Mouse (Mus musculus) hindbrain, embryonic 13.5 days (tissue): ENCODE results near the gene Ankrd44. TPM values are rescaled to one million over a fixed set of nuclear protein-coding genes. Genes with fewer than 3 reads are reported as not detected.

Source experiments
- ATAC-seq: fragments of 200-750 bp; cut with Nextera tagmentation; 2 replicates; pipeline ENCODE4 v1.8.0; 2017; ENCODE audit warnings: moderate TSS enrichment; ENCODE audit not compliant: low FRiP score
- H3K27ac ChIP-seq: fragments of 300-500 bp; sonication (generic); 2 replicates; pipeline ENCODE4 v1.5.1; 2015; ENCODE audit warnings: inconsistent platforms, mild to moderate bottlenecking, moderate library complexity
- H3K27me3 ChIP-seq: fragments of 300-500 bp; sonication (generic); 2 replicates; pipeline ENCODE4 v1.6.1; 2015; ENCODE audit warnings: mild to moderate bottlenecking, inconsistent platforms
- H3K36me3 ChIP-seq: fragments of 300-500 bp; sonication (generic); 2 replicates; pipeline ENCODE4 v1.6.1; 2015; ENCODE audit warnings: mild to moderate bottlenecking, inconsistent platforms
- H3K4me1 ChIP-seq: fragments of 300-500 bp; sonication (generic); replicated peaks from 2 replicates; pipeline ENCODE4 v1.6.1; 2015; ENCODE audit warnings: inconsistent platforms
- H3K4me2 ChIP-seq: fragments of 300-500 bp; sonication (generic); 2 replicates; pipeline ENCODE4 v1.6.1; 2015; ENCODE audit warnings: inconsistent platforms, mild to moderate bottlenecking, moderate library complexity
- H3K4me3 ChIP-seq: fragments of 300-500 bp; sonication (generic); 2 replicates; pipeline ENCODE4 v1.5.1; 2015; ENCODE audit warnings: mild to moderate bottlenecking, inconsistent platforms
- H3K9ac ChIP-seq: fragments of 300-500 bp; sonication (generic); 2 replicates; pipeline ENCODE4 v1.6.1; 2015; ENCODE audit warnings: mild to moderate bottlenecking, inconsistent platforms
- H3K9me3 ChIP-seq: fragments of 300-500 bp; sonication (generic); 2 replicates; pipeline ENCODE4 v1.6.1; 2016; ENCODE audit warnings: inconsistent platforms
- WGBS: fragments of 180-500 bp; shearing (Covaris S2); methylation state at CpG from one replicate; pipeline ENCODE4 v1.1.7; 2015; 5-methylcytosine and 5-hydroxymethylcytosine counted together
- polyA plus RNA-seq: library from polyadenylated mRNA; unstranded; fragments of >200 nt; fragmentation: Nextera tagmentation; extraction: Ambion mirVana; gene quantifications from 2 replicates; pipeline ENCODE4 v1.2.1, GENCODE M21; 2015

Gene Ankrd44
- polyA plus RNA-seq, 1 experiment from 2014 or later, result 20.9 TPM

DNA sequence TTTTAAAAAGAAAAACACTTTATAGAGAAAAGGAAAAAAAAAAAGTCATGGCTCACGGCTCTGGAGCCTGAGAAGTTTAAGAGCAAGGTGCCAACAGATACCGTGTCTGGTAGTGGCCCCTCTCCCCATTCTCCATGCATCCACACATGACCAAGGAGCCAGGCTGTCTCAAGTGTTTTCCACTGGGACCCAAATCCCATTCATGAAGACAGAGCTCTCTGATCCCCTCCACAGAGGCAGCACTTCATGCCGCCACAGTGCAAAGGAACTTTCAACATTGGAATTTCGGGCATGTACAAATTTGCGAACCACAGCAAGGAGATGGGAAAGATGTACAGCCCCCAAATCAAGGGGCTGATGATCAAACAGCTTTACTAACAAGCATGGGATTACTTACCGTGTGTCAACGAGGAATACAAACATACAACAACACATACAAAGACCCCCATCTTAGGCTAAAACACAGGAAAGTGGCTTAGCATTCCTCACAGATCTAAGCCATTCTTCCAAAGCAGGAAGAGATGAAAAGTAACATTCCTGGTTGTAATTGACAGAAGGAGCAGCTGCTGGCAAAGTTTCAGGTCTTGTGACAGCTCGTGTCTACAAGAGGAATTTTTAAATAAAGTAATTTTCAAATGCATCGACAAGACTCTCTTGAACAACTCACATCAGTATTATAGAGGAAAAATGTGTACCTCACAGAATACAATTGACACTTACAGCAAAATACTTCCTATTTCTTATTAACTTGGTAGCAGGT lies 53.1 kb downstream of the Ankrd44 start:
- no peak overlapping the region for H3K4me3 ChIP-seq
- H3K9ac ChIP-seq, result no peak overlapping the region
- ATAC-seq, result no peak
- no peaks in the 10 kb centered on the region for H3K27me3 ChIP-seq
- H3K9me3 ChIP-seq, result no peaks in the 10 kb centered on the region
- WGBS, result 79% methylated on average over 9 of the region's 9 CpGs
- no peaks in the 10 kb centered on the region for H3K36me3 ChIP-seq
- H3K4me2 ChIP-seq, result no peak overlapping the region
- H3K4me1 ChIP-seq, result peaks cover 9% of the 10 kb centered on the region
- no peak overlapping the region for H3K27ac ChIP-seq

DNA sequence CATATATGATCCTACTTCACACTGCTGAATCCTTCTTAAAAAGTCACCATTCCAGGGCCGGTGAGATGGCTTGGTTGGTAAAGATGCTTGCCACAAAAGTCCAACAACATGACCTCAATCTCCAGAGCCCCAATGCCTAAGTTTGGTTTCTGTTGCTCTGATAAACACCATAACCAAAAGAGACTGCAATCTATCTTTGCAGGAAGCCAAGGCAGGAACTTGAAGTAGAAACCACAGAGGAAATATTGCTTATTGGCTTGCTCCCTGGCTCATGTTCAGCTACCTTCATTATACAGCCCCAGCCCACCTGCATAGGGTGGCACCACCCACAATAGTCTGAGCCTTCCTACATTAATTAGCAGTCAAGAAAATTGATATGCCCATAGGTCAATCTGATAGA lies 54.9 kb downstream of the Ankrd44 start:
- Histone ChIP-seq H3K4me3 (no peak overlapping the region), H3K9ac (no peak overlapping the region), H3K9me3 (no peaks in the 10 kb centered on the region), H3K27ac (no peak overlapping the region), H3K4me2 (no peak overlapping the region), H3K36me3 (no peaks in the 10 kb centered on the region), H3K4me1 (peaks cover 19% of the 10 kb centered on the region), H3K27me3 (no peaks in the 10 kb centered on the region)
- no peak for ATAC-seq
- 95% methylated on average over 1 of the region's 1 CpGs for WGBS

DNA sequence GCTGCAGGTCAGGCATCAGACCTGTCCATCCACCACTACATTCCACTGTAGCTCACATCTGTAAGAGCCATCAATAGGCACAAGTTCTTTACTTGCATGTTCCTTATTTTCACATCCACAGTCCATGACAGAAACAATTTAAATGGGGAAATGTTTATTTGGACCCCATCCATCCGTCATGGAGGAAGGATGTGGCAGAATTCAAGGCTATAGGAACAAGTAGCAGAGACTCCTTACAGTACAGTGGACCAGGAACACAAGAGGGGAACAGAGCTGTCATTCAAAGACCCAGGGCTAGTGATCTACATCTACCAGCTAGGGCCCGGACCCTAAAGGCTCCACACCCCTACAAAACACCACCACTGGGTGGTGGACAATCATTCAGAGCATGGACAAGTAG lies 55.6 kb downstream of the Ankrd44 start:
- H3K4me1 ChIP-seq, result peaks cover 19% of the 10 kb centered on the region
- H3K9ac ChIP-seq, result no peak overlapping the region
- H3K27ac ChIP-seq, result no peak overlapping the region
- H3K9me3 ChIP-seq, result no peaks in the 10 kb centered on the region
- no peaks in the 10 kb centered on the region for H3K36me3 ChIP-seq
- no peak overlapping the region for H3K4me2 ChIP-seq
- no peak overlapping the region for H3K4me3 ChIP-seq
- ATAC-seq, result no peak
- 97% methylated on average over 2 of the region's 2 CpGs for WGBS
- no peaks in the 10 kb centered on the region for H3K27me3 ChIP-seq

DNA sequence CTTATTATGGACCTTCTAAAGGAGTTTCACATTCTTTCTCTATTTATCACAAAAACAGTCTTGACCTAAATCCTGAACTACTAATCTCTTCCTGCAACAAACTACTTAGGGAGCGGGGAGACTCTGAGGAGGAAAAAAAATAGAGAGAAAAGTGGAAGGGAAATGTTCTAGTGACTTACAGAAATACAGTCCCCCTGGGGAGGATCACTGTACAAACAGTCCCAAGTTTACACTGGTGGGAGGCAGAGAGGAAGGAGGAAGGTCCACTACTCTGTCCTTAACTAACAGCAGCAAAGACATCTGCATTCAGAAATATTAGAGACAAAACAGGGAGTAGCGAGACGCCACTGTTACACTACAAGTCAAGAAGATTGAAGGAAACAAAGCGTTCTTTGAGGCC lies 59.0 kb downstream of the Ankrd44 start:
- 51% methylated on average over 4 of the region's 4 CpGs for WGBS
- Histone ChIP-seq H3K4me1 (peaks cover 23% of the 10 kb centered on the region), H3K9ac (no peak overlapping the region), H3K9me3 (no peaks in the 10 kb centered on the region), H3K27ac (peak overlapping the region; percentile 55), H3K27me3 (no peaks in the 10 kb centered on the region), H3K4me2 (no peak overlapping the region), H3K36me3 (no peaks in the 10 kb centered on the region), H3K4me3 (no peak overlapping the region)
- ATAC-seq, result no peak

DNA sequence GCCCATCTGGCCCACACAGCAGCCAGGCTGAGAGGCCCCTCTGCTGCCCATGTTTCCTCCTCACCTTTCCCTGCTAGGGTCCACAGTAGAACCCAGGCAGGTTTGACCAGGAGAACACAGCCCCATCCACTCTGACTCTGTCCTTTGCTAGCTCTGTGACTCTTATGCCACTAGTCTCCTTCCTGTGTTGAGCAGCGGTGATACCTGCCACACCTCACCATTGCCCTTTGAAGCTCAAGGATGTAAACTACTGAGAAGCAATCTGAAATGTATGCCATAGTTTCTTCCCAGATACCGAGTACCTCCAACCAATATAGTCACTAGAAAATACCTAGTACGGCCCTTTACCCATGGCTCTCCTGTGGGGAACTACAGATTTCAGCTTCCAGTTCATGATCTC lies 60.1 kb downstream of the Ankrd44 start:
- no peak for ATAC-seq
- Histone ChIP-seq H3K4me1 (peaks cover 32% of the 10 kb centered on the region), H3K4me2 (no peak overlapping the region), H3K9ac (no peak overlapping the region), H3K9me3 (no peaks in the 10 kb centered on the region), H3K4me3 (no peak overlapping the region), H3K27ac (no peak overlapping the region), H3K27me3 (no peaks in the 10 kb centered on the region), H3K36me3 (no peaks in the 10 kb centered on the region)
- WGBS, result 82% methylated on average over 3 of the region's 3 CpGs

DNA sequence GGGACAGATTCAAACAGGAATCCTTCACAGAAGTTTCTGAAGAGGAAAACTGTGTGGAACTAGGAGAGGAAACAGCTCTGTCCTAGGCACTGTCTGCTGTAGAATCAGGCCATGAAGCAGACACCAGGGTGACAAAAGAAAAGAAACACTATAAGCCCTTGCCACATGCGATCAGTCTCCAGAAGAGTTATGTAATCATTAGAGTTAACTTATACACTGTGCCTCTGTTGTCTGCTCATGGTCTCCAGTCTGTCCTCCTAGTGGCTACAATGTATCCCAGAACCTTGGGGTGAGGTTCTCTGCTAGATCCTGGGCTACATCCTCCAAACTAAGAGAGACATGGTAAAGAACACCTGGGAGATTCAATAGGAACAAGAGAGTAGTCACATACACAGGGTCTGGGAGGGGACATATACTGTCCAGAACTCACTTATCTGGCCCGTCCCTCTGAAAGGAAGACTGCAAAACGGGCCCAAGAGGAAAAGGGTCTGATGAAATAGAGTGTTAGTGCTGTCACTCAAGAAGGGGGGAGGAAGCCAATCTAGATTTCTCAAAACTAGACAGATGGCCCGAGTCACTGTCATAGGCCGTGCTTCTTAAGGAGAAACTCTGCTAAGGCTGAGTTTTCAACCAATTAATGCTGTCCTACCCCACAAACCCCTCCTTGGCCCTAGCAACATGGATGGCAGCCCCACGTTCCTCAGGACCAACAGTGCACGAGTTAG lies 61.1 kb downstream of the Ankrd44 start:
- Histone ChIP-seq H3K4me2 (no peak overlapping the region), H3K4me3 (no peak overlapping the region), H3K9me3 (no peaks in the 10 kb centered on the region), H3K4me1 (peaks cover 40% of the 10 kb centered on the region), H3K27ac (no peak overlapping the region), H3K36me3 (no peaks in the 10 kb centered on the region), H3K9ac (no peak overlapping the region), H3K27me3 (no peaks in the 10 kb centered on the region)
- no peak for ATAC-seq
- WGBS, result 87% methylated on average over 7 of the region's 7 CpGs

DNA sequence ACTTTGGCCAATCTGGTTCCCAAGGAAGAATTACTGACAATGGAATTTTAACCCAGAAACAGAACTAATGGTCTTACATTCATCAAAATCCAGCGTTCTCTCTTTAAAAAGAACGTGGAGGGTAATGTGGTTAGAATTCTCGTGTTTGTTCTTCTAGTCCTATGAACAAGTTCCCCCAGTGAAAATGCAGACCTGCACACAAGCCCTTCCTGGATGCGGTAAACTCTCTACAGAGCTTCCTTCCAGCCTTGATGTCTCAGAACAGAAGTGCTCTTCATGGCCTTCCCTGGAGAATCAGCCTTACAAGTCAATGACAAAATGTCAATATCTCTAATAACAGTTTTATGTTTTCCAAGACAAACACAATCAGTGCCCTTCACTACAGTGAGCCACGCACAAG lies 65.8 kb downstream of the Ankrd44 start:
- no peak for ATAC-seq
- Histone ChIP-seq H3K27me3 (no peaks in the 10 kb centered on the region), H3K9ac (no peak overlapping the region), H3K27ac (no peak overlapping the region), H3K9me3 (no peaks in the 10 kb centered on the region), H3K4me1 (peaks cover 22% of the 10 kb centered on the region), H3K36me3 (no peaks in the 10 kb centered on the region), H3K4me2 (no peak overlapping the region), H3K4me3 (no peak overlapping the region)
- WGBS, result 81% methylated on average over 5 of the region's 5 CpGs

DNA sequence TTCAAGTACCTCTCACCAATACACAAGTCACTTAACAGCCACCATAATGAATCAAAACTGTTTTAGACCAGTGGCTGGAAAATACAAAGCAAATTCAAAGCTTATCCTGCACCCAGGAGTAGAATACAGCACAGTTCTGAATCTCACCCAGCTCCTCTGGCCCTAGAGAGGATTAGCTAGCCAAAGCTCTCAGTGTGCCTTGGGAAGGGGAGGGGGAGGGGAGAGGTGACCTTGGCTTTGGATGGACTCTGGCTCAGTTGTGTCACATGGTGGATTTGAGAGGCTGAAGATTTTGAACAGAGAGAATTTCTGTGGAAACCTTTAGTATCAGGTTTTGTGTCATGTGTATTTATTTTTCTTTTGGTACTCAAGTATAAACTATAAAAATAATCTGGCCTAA lies 66.3 kb downstream of the Ankrd44 start:
- Histone ChIP-seq H3K4me2 (no peak overlapping the region), H3K4me3 (no peak overlapping the region), H3K36me3 (no peaks in the 10 kb centered on the region), H3K27ac (no peak overlapping the region), H3K4me1 (peaks cover 22% of the 10 kb centered on the region), H3K9me3 (no peaks in the 10 kb centered on the region), H3K9ac (no peak overlapping the region), H3K27me3 (no peaks in the 10 kb centered on the region)
- no peak for ATAC-seq

DNA sequence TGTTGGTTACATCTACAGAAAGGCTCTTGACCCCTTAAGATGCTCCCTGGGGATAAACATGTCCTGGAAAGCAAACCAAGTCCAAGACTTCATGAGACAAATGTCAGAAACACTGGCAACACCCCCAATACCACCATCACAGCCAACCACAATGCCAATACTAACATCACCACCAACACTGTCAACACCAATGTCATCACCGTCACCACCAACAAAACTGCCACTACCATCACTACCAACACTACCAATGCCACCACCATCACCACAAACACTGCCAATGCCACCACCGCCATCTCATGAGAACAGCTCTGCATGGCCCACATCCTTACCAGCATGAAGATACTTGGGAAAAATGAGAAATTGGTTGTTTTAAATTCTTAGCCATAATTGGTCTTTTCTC lies 67.3 kb downstream of the Ankrd44 start:
- no peaks in the 10 kb centered on the region for H3K27me3 ChIP-seq
- H3K36me3 ChIP-seq, result no peaks in the 10 kb centered on the region
- H3K27ac ChIP-seq, result no peak overlapping the region
- H3K4me1 ChIP-seq, result peaks cover 31% of the 10 kb centered on the region
- no peaks in the 10 kb centered on the region for H3K9me3 ChIP-seq
- H3K4me2 ChIP-seq, result no peak overlapping the region
- 100% methylated on average over 2 of the region's 2 CpGs for WGBS
- no peak overlapping the region for H3K9ac ChIP-seq
- no peak overlapping the region for H3K4me3 ChIP-seq
- ATAC-seq, result no peak

DNA sequence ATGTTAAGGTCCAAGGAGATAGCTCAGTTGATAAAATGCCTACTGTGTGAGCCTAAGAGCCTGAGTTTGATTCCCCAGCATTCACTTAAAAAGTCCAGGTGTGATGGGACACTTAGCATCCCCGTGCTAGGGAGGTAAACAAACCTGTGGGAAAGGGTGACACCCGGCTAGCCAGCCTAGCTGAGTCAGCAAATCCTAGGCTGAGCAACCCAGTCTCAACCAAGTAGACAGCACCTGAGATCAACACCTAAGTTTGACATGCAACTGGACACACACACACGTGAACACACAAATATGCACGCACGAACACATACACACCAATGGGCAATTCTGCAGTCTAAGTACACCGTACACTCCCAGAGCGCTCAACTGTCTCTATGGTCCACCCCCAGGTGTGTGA lies 69.7 kb downstream of the Ankrd44 start:
- no peak for ATAC-seq
- 94% methylated on average over 7 of the region's 7 CpGs for WGBS
- H3K9me3 ChIP-seq, result no peaks in the 10 kb centered on the region
- H3K4me1 ChIP-seq, result peaks cover 29% of the 10 kb centered on the region
- no peak overlapping the region for H3K4me3 ChIP-seq
- no peaks in the 10 kb centered on the region for H3K36me3 ChIP-seq
- no peak overlapping the region for H3K4me2 ChIP-seq
- H3K27ac ChIP-seq, result no peak overlapping the region
- H3K9ac ChIP-seq, result no peak overlapping the region
- no peaks in the 10 kb centered on the region for H3K27me3 ChIP-seq

DNA sequence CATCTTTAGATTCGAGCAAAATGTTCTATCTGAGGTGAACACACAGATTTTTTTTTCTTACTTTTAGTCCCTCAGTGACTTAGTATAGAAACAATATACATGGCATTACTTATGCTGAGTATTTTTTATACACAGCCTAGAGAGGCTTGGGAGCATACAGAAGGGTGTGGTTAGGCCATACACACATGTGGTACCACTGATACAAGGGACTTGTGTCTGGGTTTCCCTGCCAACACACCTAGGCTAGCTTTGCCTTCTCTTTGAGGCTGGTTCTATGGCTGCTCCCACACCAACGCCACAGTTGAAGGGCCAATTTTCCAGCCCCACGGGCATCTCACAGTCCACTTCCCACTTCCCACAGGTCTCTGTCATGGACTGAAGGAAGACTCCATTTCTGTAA lies 70.2 kb downstream of the Ankrd44 start:
- Histone ChIP-seq H3K4me1 (peaks cover 25% of the 10 kb centered on the region), H3K36me3 (no peaks in the 10 kb centered on the region), H3K27me3 (no peaks in the 10 kb centered on the region), H3K4me3 (no peak overlapping the region), H3K9ac (no peak overlapping the region), H3K9me3 (no peaks in the 10 kb centered on the region), H3K4me2 (no peak overlapping the region), H3K27ac (no peak overlapping the region)
- ATAC-seq, result no peak
- 81% methylated on average over 3 of the region's 3 CpGs for WGBS

DNA sequence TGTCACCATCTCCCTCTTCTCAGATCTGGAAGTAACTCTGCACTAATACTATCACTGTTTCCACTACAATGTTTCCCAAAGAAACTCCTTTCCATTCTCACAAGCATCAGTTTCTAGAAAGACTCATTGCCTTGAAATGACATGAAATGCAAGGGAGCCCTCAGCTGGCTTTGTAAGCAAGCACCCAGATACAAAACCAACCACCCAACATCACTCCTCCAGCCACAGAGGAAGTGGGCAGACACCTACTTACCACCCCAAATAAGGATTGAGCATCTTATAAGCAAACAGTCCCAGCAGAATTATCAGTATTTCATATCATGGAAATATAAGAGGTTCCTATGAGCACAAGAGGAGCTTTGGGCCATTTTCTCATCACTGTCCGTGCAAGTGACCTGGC lies 71.8 kb downstream of the Ankrd44 start:
- H3K27ac ChIP-seq, result no peak overlapping the region
- H3K9ac ChIP-seq, result no peak overlapping the region
- H3K4me3 ChIP-seq, result no peak overlapping the region
- no peak overlapping the region for H3K4me2 ChIP-seq
- H3K36me3 ChIP-seq, result no peaks in the 10 kb centered on the region
- H3K4me1 ChIP-seq, result peaks cover 18% of the 10 kb centered on the region
- WGBS, result 91% methylated on average over 1 of the region's 1 CpGs
- H3K27me3 ChIP-seq, result no peaks in the 10 kb centered on the region
- H3K9me3 ChIP-seq, result no peaks in the 10 kb centered on the region
- no peak for ATAC-seq
